Mouse (Mus musculus): ENCODE data around the gene Abcb6. TPM values are rescaled to one million over a fixed set of nuclear protein-coding genes. Genes with fewer than 3 reads are reported as not detected.

The Abcb6 gene
- polyA plus RNA-seq, 1 experiment, result 12.6 TPM

GRCm38 (mm10) chr1:75142301-75143261 is 37.6 kb downstream of the Abcb6 start, which contains the start of the genes Cnppd1 and Retreg2:
TSS of gene Cnppd1 (minus strand) at chr1:75142711.
TSS of gene Retreg2 (plus strand) at chr1:75142778.
- H3K9me3 ChIP-seq (ENCODE audit: control insufficient read depth, low read length), result no peaks in the 10 kb centered on the region
- TF ChIP-seq TAL1 (IDR thresholded peaks at IDR 0.05; ENCODE audit: low read length) (no peak), GATA1 (IDR thresholded peaks at IDR 0.05; ENCODE audit: low read length) (no peak)
- peaks cover 81% of the 10 kb centered on the region for H3K36me3 ChIP-seq (ENCODE audit: control insufficient read depth)
- no peaks in the 10 kb centered on the region for H3K27me3 ChIP-seq (ENCODE audit: control insufficient read depth)
- H3K4me3 ChIP-seq (replicated peaks), result peak within 1 kb of the TSS; percentile 85
- H3K4me1 ChIP-seq (ENCODE audit: control insufficient read depth), result peaks cover 94% of the 10 kb centered on the region

- no peak for TF ChIP-seq TAL1 (IDR thresholded peaks at IDR 0.05; ENCODE audit: low read length)
- TF ChIP-seq GATA1 (IDR thresholded peaks at IDR 0.05; ENCODE audit: low read length), result no peak
- Histone ChIP-seq H3K4me3 (replicated peaks) (peak overlapping the region; percentile 85), H3K9me3 (ENCODE audit: control insufficient read depth, low read length) (no peaks in the 10 kb centered on the region), H3K27me3 (ENCODE audit: control insufficient read depth) (no peaks in the 10 kb centered on the region), H3K36me3 (ENCODE audit: control insufficient read depth) (peaks cover 81% of the 10 kb centered on the region), H3K4me1 (ENCODE audit: control insufficient read depth) (peaks cover 94% of the 10 kb centered on the region)
Measured at GRCm38 (mm10) chr1:75141486-75142190, 38.6 kb downstream of the Abcb6 start.

GRCm38 (mm10) chr1:75140601-75141190 is 39.5 kb downstream of the Abcb6 start:
- TF ChIP-seq GATA1 (IDR thresholded peaks at IDR 0.05; ENCODE audit: low read length) (no peak), TAL1 (IDR thresholded peaks at IDR 0.05; ENCODE audit: low read length) (no peak)
- H3K27me3 ChIP-seq (ENCODE audit: control insufficient read depth), result no peaks in the 10 kb centered on the region
- H3K36me3 ChIP-seq (ENCODE audit: control insufficient read depth), result peaks cover 81% of the 10 kb centered on the region
- no peaks in the 10 kb centered on the region for H3K9me3 ChIP-seq (ENCODE audit: control insufficient read depth, low read length)
- H3K4me1 ChIP-seq (ENCODE audit: control insufficient read depth), result peaks cover 94% of the 10 kb centered on the region
- peak overlapping the region; percentile 85 for H3K4me3 ChIP-seq (replicated peaks)

GRCm38 (mm10) chr1:75138448-75138847 is 41.7 kb downstream of the Abcb6 start:
- no peak for TF ChIP-seq GATA1 (IDR thresholded peaks at IDR 0.05; ENCODE audit: low read length)
- peak; percentile 51; the same call in 2 of the 3 replicates for TF ChIP-seq TAL1 (IDR thresholded peaks at IDR 0.05; ENCODE audit: low read length)
- peak overlapping the region; percentile 36 for H3K4me3 ChIP-seq (replicated peaks)
- peaks cover 80% of the 10 kb centered on the region for H3K36me3 ChIP-seq (ENCODE audit: control insufficient read depth)

GRCm38 (mm10) chr1:75136730-75137129 is 43.5 kb downstream of the Abcb6 start:
- Histone ChIP-seq H3K36me3 (ENCODE audit: control insufficient read depth) (peaks cover 78% of the 10 kb centered on the region), H3K27me3 (ENCODE audit: control insufficient read depth) (no peaks in the 10 kb centered on the region), H3K9me3 (ENCODE audit: control insufficient read depth, low read length) (no peaks in the 10 kb centered on the region), H3K4me1 (ENCODE audit: control insufficient read depth) (peaks cover 98% of the 10 kb centered on the region), H3K4me3 (replicated peaks) (peak overlapping the region; percentile 59)
- TF ChIP-seq TAL1 (IDR thresholded peaks at IDR 0.05; ENCODE audit: low read length) (peak; percentile 93), GATA1 (IDR thresholded peaks at IDR 0.05; ENCODE audit: low read length) (peak; percentile 81)

More at GRCm38 (mm10) chr1:75138448-75138847, 41.7 kb downstream of the Abcb6 start:
- Histone ChIP-seq H3K9me3 (ENCODE audit: control insufficient read depth, low read length) (no peaks in the 10 kb centered on the region), H3K27me3 (ENCODE audit: control insufficient read depth) (no peaks in the 10 kb centered on the region), H3K4me1 (ENCODE audit: control insufficient read depth) (peaks cover 94% of the 10 kb centered on the region)

- Histone ChIP-seq H3K27me3 (ENCODE audit: control insufficient read depth) (no peaks in the 10 kb centered on the region), H3K36me3 (ENCODE audit: control insufficient read depth) (peaks cover 77% of the 10 kb centered on the region), H3K4me3 (replicated peaks) (peak overlapping the region; percentile 59), H3K4me1 (ENCODE audit: control insufficient read depth) (peaks cover 96% of the 10 kb centered on the region), H3K9me3 (ENCODE audit: control insufficient read depth, low read length) (no peaks in the 10 kb centered on the region)
- TF ChIP-seq TAL1 (IDR thresholded peaks at IDR 0.05; ENCODE audit: low read length) (no peak), GATA1 (IDR thresholded peaks at IDR 0.05; ENCODE audit: low read length) (no peak)
Measured at GRCm38 (mm10) chr1:75136293-75136692, 43.9 kb downstream of the Abcb6 start.

GRCm38 (mm10) chr1:75133421-75134207 is 46.6 kb downstream of the Abcb6 start, which contains the start of gene Slc23a3:
TSS of gene Slc23a3 (minus strand) at chr1:75133890.
- Histone ChIP-seq H3K9me3 (ENCODE audit: control insufficient read depth, low read length) (no peaks in the 10 kb centered on the region), H3K36me3 (ENCODE audit: control insufficient read depth) (peaks cover 52% of the 10 kb centered on the region), H3K4me1 (ENCODE audit: control insufficient read depth) (peaks cover 75% of the 10 kb centered on the region), H3K27me3 (ENCODE audit: control insufficient read depth) (no peaks in the 10 kb centered on the region), H3K4me3 (replicated peaks) (no peak within 1 kb of the TSS)
- TF ChIP-seq TAL1 (IDR thresholded peaks at IDR 0.05; ENCODE audit: low read length) (no peak), GATA1 (IDR thresholded peaks at IDR 0.05; ENCODE audit: low read length) (no peak)

GRCm38 (mm10) chr1:75128641-75129040 is 51.6 kb downstream of the Abcb6 start:
- Histone ChIP-seq H3K27me3 (ENCODE audit: control insufficient read depth) (no peaks in the 10 kb centered on the region), H3K4me3 (replicated peaks) (no peak overlapping the region), H3K4me1 (ENCODE audit: control insufficient read depth) (peaks cover 53% of the 10 kb centered on the region), H3K9me3 (ENCODE audit: control insufficient read depth, low read length) (no peaks in the 10 kb centered on the region), H3K36me3 (ENCODE audit: control insufficient read depth) (peaks cover 11% of the 10 kb centered on the region)
- TF ChIP-seq GATA1 (IDR thresholded peaks at IDR 0.05; ENCODE audit: low read length), result no peak
- no peak for TF ChIP-seq TAL1 (IDR thresholded peaks at IDR 0.05; ENCODE audit: low read length)

Data from erythroblast, embryonic 14.5 days (primary cell).